Mouse (Mus musculus) bone marrow macrophage, adult 2 months (primary cell): ENCODE data around the gene Vac14.
A peak's percentile ranks its signal among the peaks of the same experiment; 100 is the strongest.

ENCODE experiments used
- CTCF ChIP-seq: IDR thresholded peaks from 2 replicates; pipeline ENCODE4 v1.5.1; 2012; ENCODE audit warnings: low read depth, mild to moderate bottlenecking, low read length, moderate library complexity
- POLR2A ChIP-seq: IDR thresholded peaks from 2 replicates; pipeline ENCODE4 v1.6.1; 2012; ENCODE audit warnings: mild to moderate bottlenecking, low read depth, low read length, borderline replicate concordance

GRCm38 (mm10) chr8:110604556-110604955 is 13.8 kb upstream of the Vac14 start:
- TF ChIP-seq POLR2A (no peak), CTCF (peak; percentile 37; the same call in 1 of the 2 replicates)
